Mouse (Mus musculus): Measurements from ENCODE around the gene Mei1. TPM values are rescaled to one million over a fixed set of nuclear protein-coding genes. Genes with fewer than 3 reads are reported as not detected.

Mei1 gene
- not detected in 2 replicates for polyA plus RNA-seq (2012)

DNA sequence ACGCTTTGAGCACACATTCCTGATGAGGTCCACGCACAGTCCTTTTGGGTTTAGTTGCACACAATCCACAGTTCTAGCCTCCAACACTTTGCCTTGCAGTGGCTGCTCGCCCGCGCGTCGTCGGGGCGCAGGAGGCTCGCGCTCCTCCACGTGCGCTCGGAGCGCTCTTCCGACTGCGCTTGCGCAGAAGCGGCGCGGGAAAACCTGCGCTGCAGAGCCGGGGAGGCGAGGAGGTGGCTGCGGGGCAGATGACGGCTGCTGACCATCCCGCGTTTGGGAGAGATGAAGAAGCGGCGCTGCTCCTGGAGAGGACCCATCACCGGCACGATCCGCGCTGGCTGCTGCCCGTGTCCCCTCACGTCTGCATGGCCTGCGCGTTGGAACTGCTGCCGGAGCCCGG lies at the start of gene Mei1:
TSS of gene Mei1 (plus strand) at position 99 of the 400 bp plus-strand sequence.

DNA sequence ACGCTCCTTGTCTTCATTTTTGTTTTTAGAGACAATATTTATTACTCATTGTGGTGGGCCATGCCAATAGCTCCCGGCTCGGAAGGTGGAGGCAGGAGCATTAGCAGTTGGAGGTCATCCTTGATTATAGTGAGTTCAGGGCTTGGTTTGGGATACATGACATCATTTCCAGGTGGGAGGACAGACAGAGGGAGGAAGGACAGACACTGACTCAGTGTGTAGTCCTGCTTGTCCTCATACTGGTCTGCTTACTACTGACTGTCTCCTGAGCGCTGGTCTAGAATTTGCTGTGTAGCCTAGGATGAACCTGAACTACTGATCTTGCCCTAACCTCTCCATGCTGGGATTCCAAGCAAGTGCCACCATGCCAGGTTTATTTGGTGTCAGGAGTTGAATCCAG lies 36.0 kb upstream of the Mei1 start, which contains the start of gene Desi1:
TSS of gene Desi1 (minus strand) at position 101 of the 400 bp plus-strand sequence.

GRCm38 (mm10) chr15:82047080-82047883 lies 22.5 kb upstream of the Mei1 start, which contains the start of gene Snu13:
Snu13 (minus strand) TSS chr15:82047598.

DNA sequence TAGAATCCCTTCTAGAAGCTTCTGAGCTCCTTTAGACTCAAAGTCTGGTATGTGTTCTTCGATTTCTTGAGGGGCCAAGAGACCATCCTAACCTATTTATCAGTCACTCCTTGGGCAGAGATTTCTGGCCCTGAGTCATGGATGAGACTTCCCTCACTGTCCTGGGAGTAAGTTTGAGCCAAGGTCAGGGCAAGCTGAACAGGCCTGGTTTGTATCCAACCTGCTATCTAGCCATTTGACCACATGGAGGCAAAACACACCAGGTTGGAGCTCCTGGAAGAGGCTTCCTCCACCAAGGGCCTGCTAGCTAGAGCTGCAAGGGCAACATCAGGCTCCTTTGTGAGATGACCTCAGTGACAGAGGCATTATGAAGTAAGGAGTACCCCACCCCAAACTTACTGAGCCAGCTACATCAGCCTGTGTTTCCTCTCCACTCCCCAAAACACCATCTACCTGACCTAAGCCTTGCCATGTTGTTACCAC lies 11.0 kb upstream of the Mei1 start, which contains the start of gene 4930407I10Rik:
TSS of gene 4930407I10Rik (plus strand) at position 433 of the 483 bp plus-strand sequence.

GRCm38 (mm10) chr15:82127426-82128374 lies 57.9 kb downstream of the Mei1 start, which contains the start of gene Ccdc134:
Ccdc134 (plus strand) TSS chr15:82127922.

DNA sequence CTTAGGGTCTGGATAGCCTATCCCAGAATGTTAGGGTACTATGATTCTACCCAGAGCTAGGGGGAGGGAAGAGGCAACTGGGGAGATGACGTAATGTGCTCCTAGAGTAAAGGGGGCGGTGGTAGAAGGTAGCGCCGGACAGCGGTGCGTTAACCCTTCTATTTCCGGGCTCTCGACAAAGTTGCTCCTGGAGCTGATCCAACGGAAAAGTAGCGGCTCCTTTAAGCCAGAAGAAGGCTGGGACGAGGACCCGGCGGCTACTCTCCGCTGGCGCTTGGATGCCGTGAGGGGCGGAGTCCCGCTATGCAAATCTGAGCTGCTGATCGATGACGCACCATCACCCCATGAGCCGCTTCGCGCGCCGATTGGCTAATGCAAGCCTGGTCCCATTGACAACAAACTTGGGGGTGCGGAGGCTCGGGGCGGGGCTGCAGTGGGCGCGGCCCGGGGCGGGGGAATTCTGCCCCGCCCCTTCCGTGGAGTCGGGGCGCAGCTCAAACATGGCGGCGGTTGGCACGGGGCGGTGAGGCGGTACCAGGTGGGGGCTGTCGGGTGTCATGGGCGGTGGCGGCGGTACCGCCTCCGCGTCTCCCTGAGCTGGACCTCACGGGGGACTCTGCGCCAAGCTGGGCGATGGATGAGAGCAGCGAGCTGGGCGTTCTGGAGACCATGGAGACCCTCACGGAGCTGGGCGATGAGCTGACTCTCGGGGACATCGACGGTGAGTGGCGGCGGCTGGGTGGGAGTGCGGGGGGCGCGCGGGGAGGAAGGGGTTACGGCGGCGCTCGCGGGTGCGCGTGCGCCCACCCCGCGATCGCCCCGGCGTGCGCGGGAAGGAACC lies 77.2 kb downstream of the Mei1 start, which contains the start of gene Srebf2:
TSS of gene Srebf2 (plus strand) at position 412 of the 841 bp plus-strand sequence.

Other genes starting within 250 kb of the Mei1 start
- gene Tob2, start 211.2 kb upstream of the Mei1 start, polyA plus RNA-seq (2012) = 131 and 165 TPM in 2 replicates
- 5.8 and 10.2 TPM in 2 replicates for gene Phf5a, start 198.1 kb upstream of the Mei1 start, polyA plus RNA-seq (2012)
- gene Aco2, start 197.7 kb upstream of the Mei1 start, polyA plus RNA-seq (2012) = 126 and 127 TPM in 2 replicates
- gene Polr3h, start 143.8 kb upstream of the Mei1 start, polyA plus RNA-seq (2012) = 78.0 and 82.2 TPM in 2 replicates
- 0.02 and 0.14 TPM in 2 replicates for gene Csdc2, start 133.2 kb upstream of the Mei1 start, polyA plus RNA-seq (2012)
- gene Pmm1, start 109.1 kb upstream of the Mei1 start, polyA plus RNA-seq (2012) = 82.2 and 88.9 TPM in 2 replicates
- 0.17 TPM in 1 of 2 replicates, not detected in the other for gene 1700029P11Rik, start 89.5 kb upstream of the Mei1 start, polyA plus RNA-seq (2012)
- 12.5 and 15.6 TPM in 2 replicates for gene Xrcc6, start 82.2 kb upstream of the Mei1 start, polyA plus RNA-seq (2012)
- gene Desi1, start 36.1 kb upstream of the Mei1 start, polyA plus RNA-seq (2012) = 53.7 and 65.5 TPM in 2 replicates
- 161 and 168 TPM in 2 replicates for gene Snu13, start 22.4 kb upstream of the Mei1 start, polyA plus RNA-seq (2012)
- gene 4930407I10Rik, start 10.8 kb upstream of the Mei1 start, polyA plus RNA-seq (2012) = not detected in 2 replicates
- 13.8 and 14.7 TPM in 2 replicates for gene Ccdc134, start 57.9 kb downstream of the Mei1 start, polyA plus RNA-seq (2012)
- 297 and 300 TPM in 2 replicates for gene Srebf2, start 77.2 kb downstream of the Mei1 start, polyA plus RNA-seq (2012)
- gene Shisa8, start 142.8 kb downstream of the Mei1 start, polyA plus RNA-seq (2012) = 4.9 and 16.3 TPM in 2 replicates
- 10.6 and 13.7 TPM in 2 replicates for gene Tnfrsf13c, start 154.4 kb downstream of the Mei1 start, polyA plus RNA-seq (2012)
- 93.2 and 113 TPM in 2 replicates for gene Cenpm, start 174.8 kb downstream of the Mei1 start, polyA plus RNA-seq (2012)
- not detected in 2 replicates for gene 1500009C09Rik, start 182.4 kb downstream of the Mei1 start, polyA plus RNA-seq (2012)
- 0.25 and 0.28 TPM in 2 replicates for gene Sept3, start 204.9 kb downstream of the Mei1 start, polyA plus RNA-seq (2012)
- gene Wbp2nl, start 229.0 kb downstream of the Mei1 start, polyA plus RNA-seq (2012) = 0.07 TPM in 1 of 2 replicates, not detected in the other